Mouse (Mus musculus) heart, embryonic 10.5 days (tissue): Measurements from ENCODE around the gene Tmem255b. TPM values are rescaled to one million over a fixed set of nuclear protein-coding genes. Genes with fewer than 3 reads are reported as not detected.

Experiments
- DNase-seq: peaks from one replicate; pipeline ENCODE4 v3.0.0-alpha.2; 2017; ENCODE audit warnings: low spot score
- H3K27ac ChIP-seq: fragments of 300-500 bp; sonication (generic); 2 replicates; pipeline ENCODE4 v1.5.1; 2016; ENCODE audit warnings: mild to moderate bottlenecking
- H3K27me3 ChIP-seq: fragments of 300-500 bp; sonication (generic); 2 replicates; pipeline ENCODE4 v1.6.1; 2016; ENCODE audit warnings: mild to moderate bottlenecking; ENCODE audit not compliant: poor library complexity, insufficient read depth, severe bottlenecking
- H3K36me3 ChIP-seq: fragments of 300-500 bp; sonication (generic); 2 replicates; pipeline ENCODE4 v1.6.1; 2016; ENCODE audit warnings: mild to moderate bottlenecking, moderate library complexity
- H3K4me1 ChIP-seq: fragments of 300-500 bp; sonication (generic); 2 replicates; pipeline ENCODE4 v1.6.1; 2016; ENCODE audit warnings: mild to moderate bottlenecking
- H3K4me3 ChIP-seq: fragments of 300-500 bp; sonication (generic); 2 replicates; pipeline ENCODE4 v1.5.1; 2016; ENCODE audit warnings: mild to moderate bottlenecking, moderate library complexity
- H3K9me3 ChIP-seq: fragments of 300-500 bp; sonication (generic); 2 replicates; pipeline ENCODE4 v1.6.1; 2016; ENCODE audit warnings: mild to moderate bottlenecking, moderate library complexity
- WGBS: fragments of 180-500 bp; shearing (Covaris S2); methylation state at CpG from one replicate; pipeline ENCODE4 v1.1.7; 2016; 5-methylcytosine and 5-hydroxymethylcytosine counted together
- polyA plus RNA-seq: library from polyadenylated mRNA; unstranded; fragments of >200 nt; fragmentation: Nextera tagmentation; extraction: Ambion mirVana; gene quantifications from 2 replicates; pipeline ENCODE4 v1.2.1, GENCODE M21; 2016

The Tmem255b gene
- polyA plus RNA-seq, 1 experiment from 2014 or later = 0.18 TPM

DNA sequence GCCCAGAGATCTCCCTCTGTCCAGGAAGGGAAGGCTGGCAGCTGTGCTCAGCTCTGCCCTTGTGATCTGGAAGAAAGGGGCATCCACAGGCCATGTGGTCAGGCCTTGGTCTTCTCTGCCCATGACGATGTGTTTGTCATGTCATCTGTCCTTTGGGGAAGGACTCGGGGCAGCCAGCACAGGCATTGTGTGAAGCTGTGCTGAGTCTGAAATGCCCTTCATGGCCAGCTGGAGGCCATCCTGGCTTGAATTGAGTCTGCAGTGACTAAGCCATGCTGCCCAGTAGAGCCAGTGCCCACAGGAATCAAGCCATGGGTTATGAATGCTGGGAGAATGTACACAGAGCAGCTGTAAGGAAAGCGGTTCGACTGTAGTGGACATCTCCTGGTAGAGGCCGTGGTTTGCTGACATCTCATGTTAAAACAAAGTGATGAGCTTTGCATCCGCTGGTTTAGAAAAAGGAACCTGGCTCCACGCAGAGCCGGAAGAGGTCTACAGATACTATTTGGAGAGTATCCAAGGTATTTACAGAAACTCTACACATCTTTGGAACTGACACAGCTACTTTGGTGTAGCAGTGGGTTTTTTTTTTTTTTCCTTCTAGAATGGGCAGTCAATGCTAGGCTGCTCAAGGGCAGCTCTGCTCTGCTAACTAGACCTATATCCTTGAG lies 69.1 kb downstream of the Tmem255b start:
- Histone ChIP-seq H3K9me3 (no peaks in the 10 kb centered on the region), H3K36me3 (no peaks in the 10 kb centered on the region), H3K4me1 (no peaks in the 10 kb centered on the region), H3K27ac (no peak overlapping the region), H3K27me3 (no peaks in the 10 kb centered on the region), H3K4me3 (no peak overlapping the region)
- no peak for DNase-seq
- 83% methylated on average over 8 of the region's 8 CpGs for WGBS

DNA sequence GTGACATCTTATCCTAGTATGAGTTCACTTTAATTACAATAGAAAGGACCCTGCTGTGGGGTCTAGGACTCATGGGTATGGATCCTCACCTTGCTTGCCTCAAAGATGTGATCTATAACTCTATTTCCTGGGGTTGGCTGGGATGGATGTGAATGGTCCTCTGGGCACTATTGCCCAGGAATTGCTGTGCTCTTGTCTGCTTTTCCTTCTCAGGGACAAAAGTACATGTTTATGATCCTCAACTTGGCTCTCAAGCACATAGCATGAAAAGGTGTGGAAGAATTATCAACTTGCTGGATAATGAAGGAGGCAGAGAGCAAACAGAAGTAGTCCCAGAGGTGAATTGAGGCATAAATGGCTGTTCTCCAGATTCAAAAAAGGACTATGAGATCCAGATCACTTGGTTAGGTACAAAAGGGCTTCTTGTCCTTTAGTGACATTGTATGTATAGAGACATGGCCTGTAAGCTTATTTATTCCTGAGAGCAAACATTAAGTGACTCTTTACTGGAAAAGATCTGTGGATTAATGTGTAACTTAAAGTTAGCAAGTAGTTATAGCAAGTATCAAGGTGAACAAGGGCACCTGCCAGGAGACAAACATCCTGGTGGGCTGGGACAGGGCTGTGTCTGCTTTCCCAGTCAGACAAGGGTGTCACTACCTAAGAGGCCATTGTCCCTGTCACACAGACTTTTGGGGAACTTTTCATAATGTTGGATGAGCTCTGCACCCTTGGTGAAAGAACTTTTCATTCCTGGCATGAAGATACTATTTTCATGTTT lies 70.1 kb downstream of the Tmem255b start:
- no peak overlapping the region for H3K4me3 ChIP-seq
- no peaks in the 10 kb centered on the region for H3K36me3 ChIP-seq
- no peaks in the 10 kb centered on the region for H3K4me1 ChIP-seq
- DNase-seq = no peak
- no peaks in the 10 kb centered on the region for H3K9me3 ChIP-seq
- H3K27me3 ChIP-seq = no peaks in the 10 kb centered on the region
- no peak overlapping the region for H3K27ac ChIP-seq

DNA sequence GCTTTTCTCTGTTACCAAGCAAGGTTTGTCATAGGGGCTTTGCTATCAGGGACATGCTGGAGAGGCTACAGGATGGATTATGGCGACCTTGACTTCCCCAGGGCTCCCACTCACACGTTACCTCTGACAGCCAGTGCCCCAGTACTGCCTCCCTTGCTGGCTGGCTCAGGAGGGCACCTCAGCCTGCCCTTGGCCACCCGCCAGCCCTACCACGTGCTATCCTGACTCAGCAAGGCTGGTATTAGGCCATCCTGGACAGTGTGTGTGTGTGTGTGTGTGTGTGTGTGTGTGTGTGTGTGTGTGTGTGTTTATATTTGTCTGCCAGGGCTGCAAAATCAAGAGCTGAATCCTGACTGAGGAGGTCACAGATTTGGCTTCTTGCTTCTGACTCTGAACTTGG lies 71.9 kb downstream of the Tmem255b start:
- no peak for DNase-seq
- H3K9me3 ChIP-seq = no peaks in the 10 kb centered on the region
- WGBS = 46% methylated on average over 4 of the region's 4 CpGs
- H3K4me1 ChIP-seq = no peaks in the 10 kb centered on the region
- H3K4me3 ChIP-seq = no peak overlapping the region
- no peaks in the 10 kb centered on the region for H3K27me3 ChIP-seq
- no peaks in the 10 kb centered on the region for H3K36me3 ChIP-seq
- H3K27ac ChIP-seq = no peak overlapping the region

- no peaks in the 10 kb centered on the region for H3K27me3 ChIP-seq
- H3K36me3 ChIP-seq = no peaks in the 10 kb centered on the region
- DNase-seq = no peak
- no peaks in the 10 kb centered on the region for H3K9me3 ChIP-seq
- no peak overlapping the region for H3K4me3 ChIP-seq
- H3K27ac ChIP-seq = no peak overlapping the region
- no peaks in the 10 kb centered on the region for H3K4me1 ChIP-seq
- 86% methylated on average over 3 of the region's 3 CpGs for WGBS
Observed at GRCm38 (mm10) chr8:13507284-13507937, 72.4 kb downstream of the Tmem255b start.

GRCm38 (mm10) chr8:13512016-13512415 lies 77.0 kb downstream of the Tmem255b start:
- WGBS = 64% methylated on average over 5 of the region's 5 CpGs
- no peak for DNase-seq
- no peaks in the 10 kb centered on the region for H3K36me3 ChIP-seq

DNA sequence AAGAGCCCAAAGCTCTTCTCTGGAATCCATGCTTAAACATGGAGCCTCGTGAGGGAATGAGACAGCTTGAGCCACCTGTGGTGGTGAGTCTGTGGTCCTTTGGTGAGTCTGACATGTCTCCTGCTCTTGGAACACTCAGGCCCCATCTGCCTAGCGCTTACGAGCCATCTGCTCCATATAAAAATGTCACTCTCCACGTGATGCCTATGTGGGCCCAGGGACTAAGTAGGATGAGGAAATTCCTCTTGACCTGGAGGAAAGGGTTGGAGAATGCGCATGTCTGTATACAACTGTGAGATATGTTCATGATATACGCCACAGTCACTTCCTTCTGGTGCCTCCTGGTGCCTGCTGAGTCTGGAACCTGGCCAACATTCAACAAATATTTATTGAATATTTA lies 77.7 kb downstream of the Tmem255b start:
- H3K9me3 ChIP-seq = no peaks in the 10 kb centered on the region
- H3K4me1 ChIP-seq = peaks cover 5% of the 10 kb centered on the region; the same call in 1 of the 2 replicates
- no peaks in the 10 kb centered on the region for H3K36me3 ChIP-seq
- 77% methylated on average over 6 of the region's 6 CpGs for WGBS
- H3K4me3 ChIP-seq = no peak overlapping the region
- H3K27me3 ChIP-seq = no peaks in the 10 kb centered on the region; the same call in 1 of the 2 replicates
- DNase-seq = no peak
- H3K27ac ChIP-seq = no peak overlapping the region

More at GRCm38 (mm10) chr8:13512016-13512415, 77.0 kb downstream of the Tmem255b start:
- no peaks in the 10 kb centered on the region; the same call in 1 of the 2 replicates for H3K27me3 ChIP-seq
- H3K9me3 ChIP-seq = no peaks in the 10 kb centered on the region
- peaks cover 5% of the 10 kb centered on the region; the same call in 1 of the 2 replicates for H3K4me1 ChIP-seq
- H3K4me3 ChIP-seq = no peak overlapping the region
- no peak overlapping the region for H3K27ac ChIP-seq

GRCm38 (mm10) chr8:13513556-13514370 lies 78.8 kb downstream of the Tmem255b start:
- H3K4me3 ChIP-seq = no peak overlapping the region
- no peak overlapping the region for H3K27ac ChIP-seq
- no peaks in the 10 kb centered on the region for H3K9me3 ChIP-seq
- DNase-seq = no peak
- peaks cover 5% of the 10 kb centered on the region; the same call in 1 of the 2 replicates for H3K4me1 ChIP-seq
- no peaks in the 10 kb centered on the region for H3K36me3 ChIP-seq
- H3K27me3 ChIP-seq = no peaks in the 10 kb centered on the region; the same call in 1 of the 2 replicates
- WGBS = 79% methylated on average over 5 of the region's 5 CpGs

DNA sequence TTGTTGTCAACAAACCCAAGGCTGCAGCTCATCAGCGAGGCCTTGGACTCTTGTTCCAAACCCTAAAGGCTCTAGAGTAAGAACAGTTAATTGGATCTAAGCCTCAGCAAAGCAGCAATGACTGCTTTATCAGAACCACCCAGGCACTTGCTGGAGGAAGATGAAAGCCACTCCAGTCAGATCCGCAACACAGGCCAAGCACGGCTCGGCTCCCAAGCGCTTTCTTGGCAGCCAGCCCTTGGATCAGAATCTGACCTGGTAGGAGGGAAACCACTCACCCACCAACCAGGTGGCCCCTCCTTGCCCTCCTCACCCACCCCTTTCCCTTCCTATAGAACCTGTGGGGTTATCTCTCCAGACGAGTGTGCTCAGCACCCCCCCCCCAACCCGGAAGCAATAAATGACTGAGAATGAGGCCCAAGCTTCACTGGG lies 81.0 kb downstream of the Tmem255b start:
- Histone ChIP-seq H3K9me3 (no peaks in the 10 kb centered on the region), H3K4me3 (no peak overlapping the region), H3K27me3 (no peaks in the 10 kb centered on the region; the same call in 1 of the 2 replicates), H3K27ac (no peak overlapping the region), H3K36me3 (no peaks in the 10 kb centered on the region), H3K4me1 (peaks cover 17% of the 10 kb centered on the region)
- WGBS = 65% methylated on average over 7 of the region's 7 CpGs
- no peak for DNase-seq

DNA sequence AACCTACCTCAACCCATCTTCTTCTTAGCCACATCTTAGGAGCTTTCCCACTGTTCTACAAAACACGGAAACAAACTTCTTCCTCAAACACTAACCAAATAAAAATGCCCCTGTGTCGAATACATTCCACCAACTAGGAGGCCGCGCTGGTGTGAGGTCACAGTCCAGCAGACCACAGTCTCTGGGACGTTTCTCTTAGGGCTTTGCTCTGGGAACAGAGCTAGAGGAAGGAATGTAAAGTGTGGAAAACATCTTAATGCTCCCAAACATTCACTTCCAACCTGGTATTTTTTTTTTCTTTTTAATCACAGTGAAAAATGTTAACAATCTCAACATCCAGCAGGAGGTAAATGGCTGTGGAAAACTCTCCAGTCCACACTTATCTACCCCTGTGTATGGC lies 81.7 kb downstream of the Tmem255b start:
- Histone ChIP-seq H3K36me3 (no peaks in the 10 kb centered on the region), H3K27me3 (no peaks in the 10 kb centered on the region; the same call in 1 of the 2 replicates), H3K27ac (no peak overlapping the region), H3K4me3 (no peak overlapping the region), H3K9me3 (no peaks in the 10 kb centered on the region), H3K4me1 (peaks cover 21% of the 10 kb centered on the region)
- DNase-seq = no peak
- 73% methylated on average over 5 of the region's 5 CpGs for WGBS

DNA sequence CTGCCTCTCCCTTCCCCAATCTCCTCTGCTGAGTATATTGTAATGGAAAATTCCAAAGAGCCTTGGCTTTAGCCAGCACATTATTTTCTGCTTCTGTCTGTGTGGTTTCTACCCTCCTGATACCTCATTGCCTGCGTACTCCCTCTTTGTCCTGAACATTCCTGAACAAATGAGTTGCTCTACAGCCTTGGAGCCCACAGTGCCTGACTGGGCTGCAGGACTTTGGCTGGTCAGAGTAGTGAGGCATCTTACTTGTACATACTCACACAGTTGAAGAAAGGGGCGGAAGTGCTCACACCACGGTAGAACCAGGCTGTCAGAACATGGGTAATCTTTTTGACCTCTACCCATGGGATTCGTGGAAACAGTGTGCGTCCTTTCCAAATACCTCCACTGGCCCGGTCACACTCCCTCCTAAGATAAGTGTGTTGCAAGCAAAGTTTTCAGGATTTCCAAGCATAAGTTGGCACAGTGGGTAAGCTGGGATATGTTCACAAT lies 82.3 kb downstream of the Tmem255b start:
- Histone ChIP-seq H3K4me3 (no peak overlapping the region), H3K36me3 (no peaks in the 10 kb centered on the region), H3K4me1 (peaks cover 21% of the 10 kb centered on the region), H3K27ac (no peak overlapping the region), H3K27me3 (no peaks in the 10 kb centered on the region; the same call in 1 of the 2 replicates), H3K9me3 (no peaks in the 10 kb centered on the region)
- DNase-seq = no peak
- 81% methylated on average over 6 of the region's 6 CpGs for WGBS
